Mouse (Mus musculus) skeletal muscle tissue, adult 2 months (tissue): ENCODE results near the gene F3.
"Not testable (repeated sequence)": the region's sequence is repeated elsewhere in the genome, so short reads cannot be mapped to it uniquely, and the experiment has no call there.

ENCODE experiments used
- DNase-seq: peaks from one replicate; pipeline ENCODE4 v3.0.0-alpha.2; 2012; ENCODE audit warnings: low read depth, low spot score

Gene F3

GRCm38 (mm10) chr3:121738742-121739342, 15.5 kb downstream of the F3 start:
- no peak for DNase-seq

- no peak for DNase-seq
Observed at GRCm38 (mm10) chr3:121739489-121740213, 16.3 kb downstream of the F3 start.

GRCm38 (mm10) chr3:121741186-121741848, 18.0 kb downstream of the F3 start:
- not testable (repeated sequence) for DNase-seq

- DNase-seq = not testable (repeated sequence)
Observed at GRCm38 (mm10) chr3:121754319-121755090, 31.2 kb downstream of the F3 start.

GRCm38 (mm10) chr3:121755152-121755551, 31.8 kb downstream of the F3 start:
- no peak for DNase-seq

GRCm38 (mm10) chr3:121758373-121758772, 35.0 kb downstream of the F3 start:
- no peak for DNase-seq

GRCm38 (mm10) chr3:121762056-121762852, 38.9 kb downstream of the F3 start:
- DNase-seq = peak; percentile 25

GRCm38 (mm10) chr3:121766048-121766447, 42.7 kb downstream of the F3 start:
- DNase-seq = no peak

GRCm38 (mm10) chr3:121766818-121767217, 43.5 kb downstream of the F3 start:
- no peak for DNase-seq

- no peak for DNase-seq
Observed at GRCm38 (mm10) chr3:121768770-121769169, 45.4 kb downstream of the F3 start.

- DNase-seq = not testable (repeated sequence)
Observed at GRCm38 (mm10) chr3:121773336-121773735, 50.0 kb downstream of the F3 start.

GRCm38 (mm10) chr3:121777943-121778342, 54.6 kb downstream of the F3 start:
- DNase-seq = no peak

GRCm38 (mm10) chr3:121783020-121783419, 59.7 kb downstream of the F3 start:
- no peak for DNase-seq
